Mouse (Mus musculus) kidney, postnatal 36 days (tissue): ENCODE measurements around the gene Gm11077.
A peak's percentile ranks its signal among the peaks of the same experiment; 100 is the strongest.

ENCODE experiments used
- DNase-seq, 2 experiments: peaks; one replicate each; pipeline ENCODE4 v3.0.0; 2021 to 2022; ENCODE audit warnings: mixed read lengths in 2 of 2

Gene Gm11077

GRCm38 (mm10) chr6:140729272-140729671, at the start of gene Gm11077:
TSS of gene Gm11077 (plus strand) at chr6:140729284.
- DNase-seq: no peak

DNA sequence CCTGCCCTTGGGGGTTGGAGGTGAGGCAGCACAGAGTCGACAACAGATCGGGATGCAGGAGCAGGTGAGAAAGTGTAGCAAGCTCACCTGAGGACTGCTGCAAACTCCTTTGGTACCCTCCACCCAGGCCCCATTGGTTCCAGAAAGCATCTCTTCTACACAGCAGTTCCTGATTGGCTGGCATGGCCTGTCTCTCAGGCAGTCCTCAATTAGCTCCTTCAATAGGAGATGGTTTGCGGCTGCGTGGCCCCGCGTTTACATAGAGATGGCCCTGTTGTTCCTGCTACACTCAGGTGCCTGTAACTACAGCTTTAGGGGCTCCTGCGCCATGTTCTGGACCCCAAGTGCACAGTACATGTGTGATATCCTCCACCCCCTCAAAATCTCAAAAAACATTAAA, 48.4 kb upstream of the Gm11077 start:
- DNase-seq: no peak

GRCm38 (mm10) chr6:140682829-140683228, 46.3 kb upstream of the Gm11077 start:
- no peak for DNase-seq

DNA sequence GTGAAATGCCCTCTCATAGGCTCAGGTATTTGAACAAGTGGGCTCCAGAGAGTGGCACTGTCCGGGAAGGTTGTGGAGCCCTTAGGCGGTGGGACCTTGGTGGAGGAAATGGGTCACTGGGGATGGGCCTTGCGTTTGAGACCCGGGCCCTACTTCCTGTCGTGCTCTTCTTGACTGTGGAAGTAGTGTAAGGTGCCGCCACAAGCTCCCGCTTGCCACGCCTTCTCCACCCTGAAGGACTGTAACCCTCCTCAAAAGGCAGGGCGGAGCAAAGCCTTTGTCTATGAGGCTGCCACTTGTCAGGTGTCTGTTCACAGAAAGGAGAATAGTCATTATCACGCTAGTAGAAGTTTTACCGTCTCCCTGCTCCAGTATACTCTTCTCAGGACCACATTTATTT, 44.7 kb upstream of the Gm11077 start:
- no peak for DNase-seq

- DNase-seq: no peak
These were observed 39.3 kb upstream of the Gm11077 start for GRCm38 (mm10) chr6:140689617-140690404.

- DNase-seq: no peak
These were observed 36.9 kb upstream of the Gm11077 start for GRCm38 (mm10) chr6:140692160-140692559.

DNA sequence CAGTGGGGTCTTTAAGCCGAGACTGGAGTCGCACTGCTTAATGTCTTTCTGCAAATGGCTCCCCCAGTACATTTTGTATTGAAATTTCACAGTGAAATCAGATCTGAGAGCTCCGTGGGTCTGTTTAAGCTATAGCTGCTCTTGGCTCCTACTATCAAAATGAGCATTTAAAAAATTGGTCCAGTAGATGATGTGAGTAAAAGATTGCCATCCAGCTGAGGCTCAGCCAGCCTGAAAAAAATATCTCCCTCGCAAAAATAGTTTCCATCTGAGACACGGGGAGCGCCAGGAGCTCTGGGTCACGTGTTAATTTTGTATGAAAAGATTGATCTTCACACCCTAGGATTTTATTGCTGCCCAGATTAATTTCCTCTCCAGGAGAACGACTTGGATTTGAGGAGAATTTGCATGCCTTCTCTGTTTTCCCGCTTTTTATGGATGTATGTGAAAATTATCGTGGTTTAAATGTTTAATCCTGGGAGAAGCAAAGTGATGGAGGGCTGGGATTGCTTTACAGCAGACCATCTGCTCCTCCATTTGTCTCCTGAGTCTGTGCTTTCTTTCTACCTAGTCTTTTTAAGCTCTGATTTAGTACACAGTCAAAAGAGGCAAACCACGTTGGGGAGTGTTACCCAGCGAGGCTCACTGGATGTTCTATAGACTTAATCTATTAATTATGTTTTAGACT, 32.7 kb upstream of the Gm11077 start:
- no peak for DNase-seq

GRCm38 (mm10) chr6:140697994-140698393, 31.1 kb upstream of the Gm11077 start:
- DNase-seq: no peak

DNA sequence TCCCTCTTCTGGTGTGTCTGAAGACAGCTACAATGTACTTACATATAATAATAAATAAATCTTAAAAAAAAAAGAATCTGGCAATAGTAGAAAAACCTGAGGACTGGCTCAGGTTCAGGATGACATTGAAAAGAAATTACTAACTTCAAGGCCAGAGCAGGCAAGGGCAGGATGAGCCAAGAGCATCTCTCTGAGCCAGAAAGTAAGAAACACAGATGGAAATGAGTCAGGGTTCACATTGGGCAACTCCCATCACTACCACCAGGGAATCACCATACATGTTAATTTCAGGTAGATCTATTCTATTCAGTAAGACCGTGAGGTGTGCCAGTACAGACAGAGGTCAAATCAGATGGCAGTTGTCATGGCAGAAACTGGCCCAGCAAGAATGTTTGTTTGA, 30.5 kb upstream of the Gm11077 start:
- DNase-seq: no peak

DNA sequence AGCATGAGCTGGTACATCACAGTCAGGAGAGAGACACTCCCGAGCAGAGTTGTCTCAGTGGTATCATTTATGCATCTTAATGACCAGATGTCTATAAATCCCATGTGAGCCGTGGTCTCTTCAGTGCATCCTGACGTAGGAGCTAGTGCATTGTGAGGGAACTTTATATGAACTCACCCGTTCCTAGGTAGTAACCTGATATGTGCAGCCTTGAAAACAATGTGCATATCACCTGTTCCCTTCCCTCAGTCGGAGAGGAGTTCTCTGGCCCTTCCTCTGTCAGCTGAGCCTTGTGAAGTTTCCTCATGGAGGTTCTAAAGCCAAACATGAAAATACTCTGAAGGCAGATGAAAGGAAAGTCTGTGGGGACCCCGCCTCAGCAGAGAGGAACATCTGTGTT, 27.8 kb upstream of the Gm11077 start:
- DNase-seq: no peak

GRCm38 (mm10) chr6:140705132-140705531, 24.0 kb upstream of the Gm11077 start:
- DNase-seq: no peak

- DNase-seq: no peak
These were observed 23.0 kb upstream of the Gm11077 start for GRCm38 (mm10) chr6:140706056-140706455.

- no peak for DNase-seq
These were observed 21.0 kb upstream of the Gm11077 start for GRCm38 (mm10) chr6:140708059-140708458.

DNA sequence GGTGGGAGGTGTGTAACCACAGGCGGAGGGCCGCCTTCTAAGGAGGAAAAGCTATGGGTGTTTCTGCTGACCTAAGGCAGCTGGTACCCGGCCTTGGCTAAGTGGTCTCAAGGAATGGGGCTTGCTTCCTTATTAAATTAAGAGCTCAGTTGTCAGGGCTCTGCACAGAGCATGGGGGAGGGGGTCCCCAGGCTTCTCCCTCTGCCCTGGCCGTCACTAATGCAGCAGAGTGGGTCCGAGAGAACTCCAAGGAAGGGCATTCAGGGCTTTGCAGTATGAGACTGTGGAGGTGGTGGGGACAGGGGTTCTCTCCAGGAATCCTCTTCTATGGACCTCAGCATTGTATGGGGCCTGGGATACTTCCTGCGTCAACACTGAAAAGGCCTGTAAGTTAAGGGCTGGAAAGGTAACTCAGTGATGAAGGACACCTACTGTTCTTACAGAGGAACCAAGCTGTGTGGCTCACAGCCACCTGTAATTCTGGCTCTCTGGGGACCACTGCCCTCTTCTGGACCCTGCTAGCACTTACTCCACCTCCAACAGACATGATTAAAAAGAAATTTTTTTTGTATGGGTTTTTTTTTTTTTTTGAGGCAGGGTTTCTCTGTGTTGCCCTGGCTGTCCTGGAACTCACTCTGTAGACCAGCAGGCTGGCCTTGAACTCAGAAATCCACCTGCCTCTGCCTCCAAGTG, 19.5 kb upstream of the Gm11077 start:
- peak in 1 of 2 experiments; percentile 8 for DNase-seq

DNA sequence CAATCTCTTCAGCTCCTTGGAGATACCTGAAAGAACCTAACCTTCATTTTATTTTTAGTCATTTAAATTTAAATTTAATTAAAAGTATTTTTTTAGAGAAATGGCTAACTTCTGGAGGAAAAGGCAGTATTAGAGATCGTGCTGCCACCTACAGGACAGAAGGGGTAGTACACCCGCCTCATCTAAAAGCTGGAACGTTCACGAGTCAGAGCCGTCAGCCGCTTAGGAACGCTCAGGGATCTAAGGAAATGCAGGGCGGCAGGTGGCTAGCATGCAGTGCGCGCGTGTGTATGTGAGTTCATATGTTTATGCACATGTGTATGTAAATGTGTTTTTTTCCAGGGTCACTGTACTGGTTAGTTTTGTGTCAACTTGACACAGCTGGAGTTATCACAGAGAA, 16.3 kb upstream of the Gm11077 start:
- DNase-seq: peak; percentile 62 to 85

GRCm38 (mm10) chr6:140714905-140715365, 14.1 kb upstream of the Gm11077 start:
- peak; percentile 62 to 86 for DNase-seq

DNA sequence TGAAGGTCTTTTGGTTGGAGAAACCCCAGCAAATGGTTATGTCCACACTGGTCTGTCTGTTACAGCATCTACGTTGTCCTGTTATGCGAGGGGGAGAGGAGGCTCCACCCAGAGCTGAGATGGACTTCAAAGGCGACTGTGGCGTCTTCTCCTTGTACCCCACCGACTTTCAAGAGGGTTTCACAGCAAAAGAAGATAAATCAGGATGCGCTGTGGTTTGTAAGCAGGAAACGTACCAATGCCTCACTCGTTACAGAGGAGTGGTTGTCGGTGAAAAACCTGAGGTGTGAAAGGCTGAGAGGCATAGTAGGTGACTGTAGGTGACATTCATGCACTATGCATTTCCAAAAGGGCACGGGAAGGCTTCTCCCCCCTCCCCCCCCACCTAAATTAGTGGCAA, 7.0 kb upstream of the Gm11077 start:
- no peak for DNase-seq

DNA sequence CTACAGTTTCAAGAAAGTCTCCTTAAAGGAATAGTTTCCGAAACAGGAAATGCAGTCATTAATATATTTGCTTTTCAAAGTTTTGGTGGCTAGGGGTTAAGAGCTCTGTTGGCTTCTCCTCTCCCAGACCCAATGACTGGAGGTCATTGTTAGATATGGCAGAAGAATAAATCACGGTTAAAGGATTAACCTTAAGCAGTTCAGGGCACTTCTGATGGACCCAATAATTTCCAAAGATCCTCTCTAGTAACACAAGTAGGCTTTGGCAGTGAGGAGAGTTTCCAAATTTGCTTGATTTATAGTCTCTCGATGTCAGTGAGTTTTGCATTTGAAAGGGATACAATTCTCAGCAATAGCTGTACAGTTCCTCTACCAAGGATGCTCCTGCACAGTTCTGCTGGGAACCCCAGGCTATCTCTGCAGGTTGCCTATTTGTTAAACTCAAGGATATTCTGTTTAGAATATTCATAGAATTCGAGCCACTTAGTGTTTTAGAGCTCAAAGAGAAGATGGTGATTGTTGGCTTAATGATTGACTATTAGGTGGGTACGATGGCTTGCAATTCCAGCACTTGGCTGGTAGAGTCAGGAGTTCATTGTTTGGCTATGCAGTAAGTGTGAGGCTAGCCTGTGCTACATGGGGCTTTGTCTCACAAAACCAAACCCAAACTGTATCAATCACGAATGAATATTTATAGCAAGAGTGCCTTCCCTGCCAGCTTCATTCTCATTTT, 1.8 kb downstream of the Gm11077 start:
- no peak for DNase-seq

GRCm38 (mm10) chr6:140731402-140731730, 2.3 kb downstream of the Gm11077 start:
- DNase-seq: no peak

GRCm38 (mm10) chr6:140732971-140733640, 4.0 kb downstream of the Gm11077 start:
- DNase-seq: no peak

- peak in 1 of 2 experiments; percentile 41 for DNase-seq
These were observed 4.5 kb downstream of the Gm11077 start for GRCm38 (mm10) chr6:140733641-140733986.

- no peak for DNase-seq
These were observed 16.5 kb downstream of the Gm11077 start for GRCm38 (mm10) chr6:140745586-140745985.

- DNase-seq: peak in 1 of 2 experiments; percentile 50
These were observed 18.5 kb downstream of the Gm11077 start for GRCm38 (mm10) chr6:140747591-140747990.
